Mouse (Mus musculus) MN1 (cell line): ENCODE measurements at regions not wholly inside any gene's neighbourhood (a gene's known extent, or its start where the extent isn't known, plus 50 kb on each side); places are given as distances from the start of the nearest gene placed in this dataset.
"Not testable (repeated sequence)": the region's sequence is repeated elsewhere in the genome, so short reads cannot be mapped to it uniquely, and the experiment has no call there.

Experiments
- DNase-seq: peaks from one replicate; pipeline ENCODE4 v3.0.0-alpha.2; 2016; ENCODE audit warnings: low spot score

DNA sequence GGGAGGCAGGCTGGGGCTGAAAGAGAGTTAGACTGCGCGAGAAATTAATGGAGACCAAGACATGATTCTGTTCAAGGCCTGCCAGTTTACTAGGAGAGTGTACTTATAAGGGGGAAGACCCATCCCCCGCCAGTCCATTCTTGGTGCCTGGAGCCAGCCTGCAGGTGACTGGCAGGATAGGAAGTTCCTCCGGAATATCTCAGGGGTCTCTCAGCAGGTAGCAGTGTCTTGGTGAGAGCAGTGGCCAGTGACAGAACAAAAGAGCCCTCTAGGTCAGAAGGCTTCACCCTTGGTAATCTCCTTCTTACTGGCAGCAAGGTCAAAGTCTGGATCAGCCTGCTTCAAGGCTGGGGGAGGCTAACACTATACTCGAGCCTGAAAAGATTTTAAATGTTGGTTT, 83.7 kb upstream of the Zfp804b start:
- no peak for DNase-seq

DNA sequence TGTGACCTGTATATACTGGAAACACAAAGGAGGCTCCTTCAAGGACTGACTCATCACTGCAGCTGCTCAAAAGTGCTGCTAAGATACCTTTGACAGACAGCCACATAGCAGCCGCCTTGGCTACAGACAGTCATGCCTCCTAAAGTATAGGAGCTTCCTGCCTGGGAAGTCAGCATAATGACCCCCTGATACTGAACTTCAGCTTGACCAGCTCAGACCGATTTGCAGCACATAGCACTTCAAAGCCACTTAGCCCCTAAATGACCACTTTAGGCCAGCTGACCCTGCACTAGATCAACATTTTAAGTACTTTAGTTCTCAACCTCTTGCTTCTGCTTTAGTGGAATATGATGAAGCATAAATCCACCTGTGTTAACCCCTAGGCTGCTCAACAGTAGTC, 91.9 kb upstream of the Zfp804b start:
- DNase-seq: no peak

DNA sequence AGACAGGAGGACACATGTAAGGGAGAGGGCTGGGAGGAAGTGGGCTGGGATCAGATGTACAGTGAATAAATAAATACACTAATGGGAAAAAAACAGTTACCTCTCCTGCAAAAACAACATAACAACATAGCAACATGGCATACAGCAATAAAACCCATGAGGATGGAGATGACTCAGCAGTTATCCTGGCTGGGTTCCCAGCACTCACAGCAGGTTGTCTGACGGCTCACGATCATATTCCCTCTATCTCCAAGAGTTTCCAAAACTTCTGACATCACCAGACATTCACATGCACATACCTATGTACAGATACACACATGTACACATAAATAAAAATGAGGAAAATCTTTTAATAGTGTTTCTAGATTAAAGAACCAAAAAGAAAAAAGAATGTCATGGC, 103.4 kb upstream of the Zfp804b start:
- DNase-seq: peak; percentile 8

- no peak for DNase-seq
Measured at GRCm38 (mm10) chr5:7454896-7455295, 110.3 kb upstream of the Zfp804b start.

- no peak for DNase-seq
Measured at GRCm38 (mm10) chr5:7457102-7457501, 112.5 kb upstream of the Zfp804b start.

DNA sequence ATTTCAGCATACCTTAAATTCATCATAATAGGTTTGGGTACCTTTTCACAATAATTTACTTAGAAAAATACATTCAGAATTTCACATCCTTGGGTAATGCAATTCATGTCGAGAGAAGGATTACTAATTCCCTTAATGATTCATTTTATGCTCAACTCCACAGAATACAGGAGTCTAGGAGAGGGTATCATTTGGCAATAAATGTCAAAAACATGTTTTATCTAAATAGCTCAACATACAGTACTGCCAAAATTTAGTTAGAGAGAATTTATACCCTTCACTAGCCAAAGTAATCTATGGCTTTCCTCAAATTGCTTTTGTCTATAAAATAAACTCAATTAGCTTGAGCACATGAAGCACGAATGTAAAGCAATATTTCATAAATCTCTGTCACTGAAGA, 144.6 kb upstream of the Zfp804b start:
- no peak for DNase-seq

GRCm38 (mm10) chr5:7489602-7490001, 145.0 kb upstream of the Zfp804b start:
- no peak for DNase-seq

DNA sequence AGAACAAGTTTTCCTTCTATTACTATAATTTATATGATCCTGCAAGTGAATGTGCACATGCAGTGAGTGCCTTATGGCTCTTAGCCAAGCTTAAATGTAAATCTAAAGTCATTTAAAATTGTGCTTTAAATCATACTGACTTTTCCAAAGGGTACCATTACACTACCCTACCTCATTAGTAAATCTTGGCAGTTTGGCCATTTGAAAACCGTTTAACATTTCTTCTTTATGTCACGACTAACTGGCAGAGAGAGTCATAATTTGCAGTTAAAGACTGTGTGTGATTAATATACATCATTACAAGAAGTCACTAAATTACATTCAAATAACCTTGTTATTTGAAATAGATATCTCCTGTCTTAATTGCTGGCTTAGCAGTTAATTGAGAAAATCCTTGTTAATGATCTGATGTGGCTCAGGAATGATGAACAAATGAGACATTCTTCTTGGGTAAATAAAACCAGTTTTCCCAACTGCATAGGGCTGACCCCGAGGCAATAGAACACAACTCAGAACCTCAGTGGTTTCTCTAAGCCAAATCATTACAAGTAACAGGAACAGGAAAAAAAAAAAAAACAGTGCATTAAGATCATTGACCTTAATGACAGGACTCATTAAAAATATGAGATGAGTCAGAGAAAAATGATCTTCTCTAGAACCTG, 173.1 kb upstream of the Zfp804b start:
- no peak for DNase-seq

DNA sequence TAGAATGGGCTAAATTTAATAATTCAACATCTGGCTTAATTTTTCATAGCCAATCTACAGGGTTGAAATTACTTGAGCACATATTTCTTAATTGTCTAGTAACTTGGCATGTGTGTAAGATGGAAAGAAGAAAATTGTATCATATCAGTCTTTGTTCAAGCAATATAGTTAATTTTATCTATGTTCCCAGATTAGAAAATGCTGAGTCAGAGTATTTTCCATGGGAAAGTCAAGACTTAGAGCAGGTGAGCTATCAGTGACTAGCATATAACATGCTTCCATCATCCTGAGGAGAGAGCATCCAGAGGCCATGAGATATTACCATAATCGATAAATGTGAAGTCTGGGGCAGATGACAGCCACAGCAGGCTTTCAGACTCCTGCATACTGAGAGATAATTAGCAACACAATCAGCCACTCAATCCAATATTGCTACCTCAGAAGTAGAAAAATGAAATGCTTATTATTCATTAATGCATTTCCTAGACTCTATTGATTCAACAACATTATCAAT, 188.2 kb upstream of the Zfp804b start:
- DNase-seq: no peak

DNA sequence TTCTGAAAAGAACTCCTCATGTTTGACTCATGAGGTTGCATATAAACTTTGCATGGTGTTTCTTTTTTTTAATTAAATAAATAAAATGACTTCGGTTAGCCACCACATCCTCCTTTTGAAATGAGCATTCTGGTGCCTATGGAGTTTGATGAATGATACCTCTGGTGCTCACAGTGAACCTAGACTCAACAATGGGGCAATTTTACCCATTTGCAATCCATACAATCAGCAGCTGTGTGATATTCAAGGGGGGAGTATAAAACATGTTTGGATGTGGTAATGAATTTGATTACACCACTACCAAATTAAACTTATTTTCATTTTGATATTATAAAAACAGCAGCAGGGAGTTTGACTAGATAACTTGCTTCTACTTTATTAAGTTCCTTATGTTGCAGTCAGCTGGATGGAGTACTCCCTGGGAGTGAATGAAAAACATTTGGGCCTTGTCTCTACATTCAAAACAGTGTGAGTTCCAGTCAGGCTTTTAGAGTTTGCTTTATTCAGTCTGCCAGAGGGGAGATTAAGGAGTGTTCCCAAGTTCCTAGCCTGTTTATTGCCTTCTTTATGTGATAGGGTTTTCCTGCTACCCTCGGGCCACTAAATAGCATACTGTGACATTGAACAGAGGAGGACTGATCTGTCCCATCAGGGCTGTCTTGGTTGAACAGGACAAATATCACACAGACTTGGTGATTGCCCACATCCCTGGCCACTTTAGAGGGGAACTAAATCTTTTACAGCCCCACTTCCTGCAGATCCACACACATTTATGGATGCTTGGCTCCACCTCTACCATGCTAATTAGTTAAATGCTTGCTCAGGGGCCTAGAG, 195.5 kb upstream of the Zfp804b start:
- DNase-seq: no peak

- DNase-seq: no peak
Measured at GRCm38 (mm10) chr5:7540646-7541038, 196.1 kb upstream of the Zfp804b start.

GRCm38 (mm10) chr5:7543857-7544256, 199.3 kb upstream of the Zfp804b start:
- no peak for DNase-seq

GRCm38 (mm10) chr5:7580413-7580812, 235.9 kb upstream of the Zfp804b start:
- no peak for DNase-seq

DNA sequence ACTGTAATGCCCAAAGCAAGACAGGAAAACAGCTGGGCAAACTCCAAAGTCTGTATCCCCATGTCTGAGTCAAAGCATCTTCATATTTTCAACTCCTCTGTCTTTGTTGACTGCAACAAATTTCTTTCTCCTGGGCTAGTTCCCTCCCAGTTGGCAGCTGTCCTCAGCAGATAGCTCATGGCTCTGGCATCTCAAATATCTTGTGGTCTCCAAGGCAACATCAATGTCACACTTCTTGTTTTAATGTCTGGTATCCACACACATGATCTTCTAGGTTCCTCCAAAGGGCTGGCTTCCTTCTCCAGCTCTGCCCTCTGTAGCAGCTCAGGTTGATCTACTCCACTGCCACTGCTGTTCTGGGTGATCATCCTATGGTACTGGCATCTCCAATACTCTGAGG, 242.0 kb upstream of the Zfp804b start:
- DNase-seq: no peak

GRCm38 (mm10) chr5:7600418-7600817, 255.9 kb upstream of the Zfp804b start:
- DNase-seq: no peak

GRCm38 (mm10) chr5:7607517-7607916, 263.0 kb upstream of the Zfp804b start:
- no peak for DNase-seq

DNA sequence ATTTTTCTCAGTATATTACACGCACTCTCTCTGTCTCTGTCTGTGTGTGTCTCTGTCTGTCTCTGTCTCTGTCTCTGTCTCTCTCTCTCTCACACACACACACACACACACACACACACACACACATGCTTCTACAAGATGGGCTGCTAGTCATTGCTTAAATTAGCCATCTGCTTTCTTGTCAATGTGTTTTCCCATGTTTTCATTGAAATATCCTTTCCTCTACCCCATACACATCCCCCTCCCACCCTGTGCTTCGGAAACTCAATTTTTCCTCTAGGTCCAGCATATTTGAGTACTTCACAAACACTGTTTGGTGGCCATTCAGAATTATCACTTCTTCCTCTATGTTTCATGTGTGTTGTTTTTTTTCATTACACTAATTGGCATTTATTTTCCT, 263.4 kb upstream of the Zfp804b start:
- no peak for DNase-seq

- DNase-seq: no peak
Measured at GRCm38 (mm10) chr5:7655280-7655679, 305.0 kb upstream of the Steap4 start.

GRCm38 (mm10) chr5:7701776-7702175, 258.5 kb upstream of the Steap4 start:
- DNase-seq: no peak

GRCm38 (mm10) chr5:7719557-7719956, 240.7 kb upstream of the Steap4 start:
- DNase-seq: no peak

DNA sequence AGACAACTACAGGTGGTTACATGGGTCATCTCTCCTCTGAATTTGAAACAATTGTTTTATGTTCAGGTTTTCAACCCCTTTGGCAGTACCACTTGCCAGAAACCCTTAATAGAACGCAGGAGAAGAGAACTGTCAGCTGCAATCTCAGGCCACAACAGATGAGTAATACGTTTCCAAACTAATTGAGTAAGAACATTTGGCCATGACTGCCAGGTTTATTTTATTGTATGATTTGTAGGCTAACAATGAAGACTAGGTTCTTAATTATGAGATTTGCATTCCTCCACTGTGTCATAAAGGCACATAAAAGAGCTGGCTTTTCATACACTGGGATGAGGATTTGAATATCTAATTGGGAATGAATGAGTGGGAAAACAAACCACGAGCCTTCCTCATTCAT, 240.2 kb upstream of the Steap4 start:
- no peak for DNase-seq

- no peak for DNase-seq
Measured at GRCm38 (mm10) chr5:7720688-7721087, 239.6 kb upstream of the Steap4 start.

DNA sequence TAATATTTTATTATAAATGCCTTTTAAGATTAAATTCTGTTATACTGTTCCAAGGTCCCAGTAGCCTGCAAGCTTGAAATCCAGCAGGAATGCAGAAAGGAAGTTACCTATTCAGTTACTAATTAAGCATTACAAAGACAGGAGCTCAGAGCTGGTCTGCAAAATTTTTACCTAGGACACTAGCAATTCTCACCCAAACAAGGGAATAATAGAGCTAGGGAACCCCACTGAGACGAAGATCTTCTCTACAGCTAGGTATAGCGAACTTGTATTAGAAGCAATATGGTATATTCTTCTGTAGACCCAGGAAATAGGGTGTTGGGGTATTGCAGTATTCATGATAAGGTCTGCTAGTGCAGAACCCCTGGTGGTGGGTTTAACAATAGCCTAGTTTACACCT, 227.7 kb upstream of the Steap4 start:
- DNase-seq: not testable (repeated sequence)

DNA sequence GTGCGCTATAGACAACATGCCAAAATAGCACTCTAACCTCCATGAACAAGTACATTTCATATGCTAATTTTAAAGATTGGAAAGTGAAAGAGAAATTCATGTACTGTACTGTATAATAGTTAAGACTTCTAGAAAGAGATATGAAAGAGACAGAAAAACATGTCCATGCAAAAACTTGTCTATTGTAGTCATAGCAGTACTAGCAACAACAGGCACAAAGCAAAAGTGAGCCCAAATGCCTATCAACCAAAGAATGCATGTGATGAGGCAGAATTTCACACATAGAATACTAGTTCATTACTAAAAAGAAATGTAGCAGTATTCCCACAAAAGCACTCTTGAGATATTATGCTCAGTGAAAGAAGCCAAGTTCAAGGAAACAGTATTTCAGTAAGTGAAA, 180.4 kb upstream of the Steap4 start:
- no peak for DNase-seq
